Mouse (Mus musculus): ENCODE measurements around the gene Rnd2.

Rnd2 gene

DNA sequence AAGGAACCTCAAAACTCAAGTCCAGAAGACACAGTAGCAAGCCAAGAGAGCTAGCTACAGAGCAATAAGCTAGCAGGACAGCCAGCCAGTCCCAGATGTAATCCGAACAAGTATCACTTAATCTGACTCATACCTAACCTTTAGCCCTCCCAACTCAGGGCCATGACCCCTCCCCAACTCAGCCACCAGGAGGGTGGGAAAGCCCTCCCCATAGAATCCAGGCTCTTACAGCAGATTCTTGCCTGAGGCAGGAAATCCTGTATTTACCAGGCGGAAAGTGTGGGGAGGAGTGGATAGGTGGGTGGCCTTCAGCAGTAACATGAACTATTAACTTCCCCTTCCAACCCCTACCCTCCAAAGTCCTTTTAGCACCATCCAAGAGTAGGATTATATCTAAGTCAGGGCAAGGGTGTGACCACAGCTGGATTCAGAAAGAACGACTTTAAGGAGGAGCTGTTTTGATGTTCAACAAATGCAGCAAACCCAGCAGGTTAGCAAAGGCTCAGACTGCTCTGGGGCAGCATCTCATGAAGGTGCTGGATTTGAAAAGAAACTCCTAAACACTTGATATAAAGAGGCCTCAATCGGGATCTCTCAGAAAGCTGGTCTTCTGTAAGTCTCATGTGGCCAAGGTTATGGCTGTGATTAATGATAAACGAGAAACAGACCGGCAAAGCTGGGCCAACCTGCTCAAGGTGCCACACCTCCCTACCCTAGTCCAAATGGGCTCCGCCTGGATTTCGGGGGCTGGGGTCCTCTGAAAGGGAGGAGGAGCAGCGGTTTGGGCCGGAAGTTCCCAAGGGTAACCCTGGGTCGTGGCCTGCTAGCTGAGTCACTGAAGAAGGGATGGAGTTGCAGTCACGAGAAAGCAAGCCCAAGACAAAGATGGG is at the start of gene Rnd2:
TSS of gene Rnd2 (plus strand) at position 789 of the 890 bp plus-strand sequence.
- ChIA-PET POLR2A (interaction anchor here (0.6 to 24.0 kb wide), 72 partner anchors 9 to 1145 kb away, joined by 3 to 550 read pairs (median 4); partner anchors contain the start of genes Rpl27 (in 4 of the 4), Aarsd1 (in 3 of the 4), Brca1 (in 2 of the 4) and Cntd1 (in 2 of the 4)), CTCF (interaction anchor here (0.5 to 2.8 kb wide), 11 partner anchors 12 to 179 kb away, joined by 3 to 19 read pairs (median 4); partner anchors contain the start of gene Rpl27 (in 3 of the 4))

DNA sequence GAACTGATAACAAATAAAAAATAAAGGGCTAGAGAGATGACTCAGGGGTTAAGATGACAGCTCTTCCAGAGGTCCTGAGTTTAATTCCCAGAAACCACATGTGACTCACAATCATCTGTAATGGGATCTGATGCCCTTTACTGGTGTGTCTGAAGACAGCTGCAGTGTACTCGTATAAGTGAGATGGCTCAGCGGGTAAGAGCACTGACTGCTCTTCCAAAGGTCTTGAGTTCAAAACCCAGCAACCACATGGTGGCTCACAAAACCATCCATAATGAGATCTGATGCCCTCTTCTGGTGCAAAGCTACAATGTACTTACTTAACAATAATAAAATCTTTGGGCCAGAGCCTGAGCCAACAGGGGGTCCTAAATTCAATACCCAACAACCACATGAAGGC is 49.5 kb upstream of the Rnd2 start:
- ChIA-PET POLR2A (interaction anchor here in 3 of 4 experiments (0.7 to 11.9 kb wide), 9 partner anchors 9 to 194 kb away, joined by 3 to 179 read pairs (median 5); partner anchors contain the start of genes Rpl27 (in 3 of the 3), Ptges3l (in 2 of the 3), Rundc1 (in 2 of the 3) and Gm27029 (in 1 of the 3)), CTCF (interaction anchor here (1.1 to 2.7 kb wide), 7 partner anchors 10 to 113 kb away, joined by 3 to 11 read pairs (median 8); partner anchors contain the start of genes Rpl27 (in 2 of the 4), Becn1 (in 1 of the 4), Ptges3l (in 1 of the 4) and Rundc1 (in 1 of the 4))

DNA sequence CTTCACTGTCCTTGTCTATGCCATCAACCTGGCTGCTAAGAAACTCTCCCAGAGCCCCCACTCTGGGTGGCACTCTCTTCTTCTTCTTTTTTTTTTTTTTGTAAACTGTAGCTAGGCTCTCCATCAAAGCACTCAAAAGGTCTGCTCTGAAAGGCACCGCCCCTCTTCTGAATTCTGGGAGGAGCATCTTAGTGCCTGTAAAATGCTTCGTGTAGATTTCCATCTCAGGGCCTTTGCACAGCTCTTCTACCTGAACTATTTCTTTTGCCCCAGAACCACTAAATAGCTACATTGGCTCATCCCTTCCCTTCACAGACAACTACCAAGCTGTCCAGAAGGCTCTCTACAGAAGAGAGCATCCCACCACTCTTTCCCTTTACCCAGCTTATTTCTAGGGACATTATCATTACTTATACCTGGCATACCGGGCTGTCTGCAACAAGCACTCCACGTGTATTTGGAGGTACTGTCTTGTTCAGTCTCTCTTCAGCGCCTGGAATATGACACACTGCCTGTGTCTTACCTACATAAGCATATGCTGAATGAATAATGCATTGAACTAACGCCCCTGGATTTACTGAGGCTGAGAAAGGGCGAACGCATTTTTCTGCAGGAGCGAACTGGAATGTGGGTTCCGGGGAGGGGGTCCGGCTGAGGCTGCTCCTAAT is 48.2 kb upstream of the Rnd2 start:
- ChIA-PET POLR2A (interaction anchor here (0.6 to 11.9 kb wide), 34 partner anchors 8 to 1094 kb away, joined by 3 to 179 read pairs (median 4); partner anchors contain the start of genes Rnd2 (in 3 of the 4), Rpl27 (in 3 of the 4), Nbr1 (in 2 of the 4) and Ptges3l (in 2 of the 4)), CTCF (interaction anchor here (0.6 to 2.7 kb wide), 19 partner anchors 8 to 486 kb away, joined by 3 to 11 read pairs (median 3); partner anchors contain the start of genes Rpl27 (in 3 of the 4), Ptges3l (in 2 of the 4), Rundc1 (in 2 of the 4) and Becn1 (in 1 of the 4))

DNA sequence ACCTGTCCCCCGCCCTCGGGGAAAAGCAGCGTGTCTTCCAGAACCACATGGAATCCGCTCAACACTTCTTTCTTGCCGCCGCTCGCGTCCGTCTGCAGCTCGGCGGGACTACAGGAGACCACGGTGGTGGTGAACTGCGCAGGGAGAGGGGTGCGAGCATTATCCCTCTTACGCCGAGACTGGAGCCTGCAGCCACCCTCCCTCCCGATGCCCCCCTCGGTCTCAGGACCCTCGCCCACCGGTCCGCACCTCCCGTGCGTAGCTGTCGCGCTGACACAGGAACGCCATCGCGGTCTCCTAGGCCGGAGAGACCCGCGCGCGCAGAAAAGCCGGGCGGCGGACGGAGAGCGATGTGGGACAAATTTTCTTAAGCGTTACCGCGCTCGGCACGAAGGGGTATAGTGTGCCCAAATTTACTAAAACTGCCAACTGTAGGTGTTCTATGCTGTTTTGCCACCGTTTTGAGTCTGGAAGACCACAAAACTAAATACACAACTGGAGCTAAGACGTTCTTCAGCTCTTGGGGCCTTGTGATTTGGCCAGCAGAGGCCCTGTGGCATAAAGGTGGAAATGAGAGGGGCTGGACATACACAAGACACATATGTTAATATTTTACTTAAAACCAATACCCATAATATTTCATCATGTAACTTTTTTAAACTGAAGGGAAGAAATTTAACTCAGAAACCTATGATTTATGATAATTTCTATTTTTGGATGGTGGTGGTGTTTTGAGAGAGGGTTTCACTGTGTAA is 47.5 kb upstream of the Rnd2 start, which contains the start of gene Aarsd1:
TSS of gene Aarsd1 (minus strand) at position 515 of the 755 bp plus-strand sequence.
- ChIA-PET POLR2A (interaction anchor here (0.6 to 11.9 kb wide), 28 partner anchors 8 to 225 kb away, joined by 3 to 179 read pairs (median 4); partner anchors contain the start of genes Rnd2 (in 3 of the 4), Rpl27 (in 3 of the 4), Nbr1 (in 2 of the 4) and Ptges3l (in 2 of the 4)), CTCF (interaction anchor here in 3 of 4 experiments (0.8 to 2.7 kb wide), 6 partner anchors 22 to 116 kb away, joined by 3 to 10 read pairs (median 4); partner anchors contain the start of genes Becn1 (in 1 of the 3) and Rpl27 (in 1 of the 3))

DNA sequence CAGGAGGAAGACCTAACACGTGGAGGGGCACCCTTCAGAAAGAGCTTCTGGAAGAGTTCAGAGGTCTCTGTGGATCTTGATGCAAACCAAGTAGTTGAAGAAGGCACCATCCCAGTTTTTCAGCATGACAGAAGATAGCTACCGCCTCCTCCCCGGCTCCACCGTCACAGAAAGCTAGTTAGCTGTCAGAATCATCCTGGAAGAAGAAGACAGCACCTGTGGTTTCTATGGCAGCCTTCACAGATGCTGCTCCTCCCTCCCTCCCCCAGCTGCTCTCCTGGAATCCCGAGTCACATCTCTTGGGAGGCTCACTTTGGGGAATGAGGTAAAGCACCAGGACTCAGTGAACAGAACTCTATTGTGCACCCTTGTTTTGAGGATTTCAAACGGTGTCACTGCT is 45.8 kb upstream of the Rnd2 start:
- POLR2A ChIA-PET, result interaction anchor here (0.6 to 11.9 kb wide), 28 partner anchors 8 to 239 kb away, joined by 3 to 179 read pairs (median 4); partner anchors contain the start of genes Rpl27 (in 4 of the 4), Aoc2 (in 1 of the 4), Cntd1 (in 1 of the 4) and Coa3 (in 1 of the 4)
- CTCF ChIA-PET, result interaction anchor here (0.5 to 2.3 kb wide), 30 partner anchors 9 to 712 kb away, joined by 3 to 21 read pairs (median 5); partner anchors contain the start of genes Rpl27 (in 3 of the 4), Cntnap1 (in 1 of the 4), Plekhh3 (in 1 of the 4) and Tmem106a (in 1 of the 4)

DNA sequence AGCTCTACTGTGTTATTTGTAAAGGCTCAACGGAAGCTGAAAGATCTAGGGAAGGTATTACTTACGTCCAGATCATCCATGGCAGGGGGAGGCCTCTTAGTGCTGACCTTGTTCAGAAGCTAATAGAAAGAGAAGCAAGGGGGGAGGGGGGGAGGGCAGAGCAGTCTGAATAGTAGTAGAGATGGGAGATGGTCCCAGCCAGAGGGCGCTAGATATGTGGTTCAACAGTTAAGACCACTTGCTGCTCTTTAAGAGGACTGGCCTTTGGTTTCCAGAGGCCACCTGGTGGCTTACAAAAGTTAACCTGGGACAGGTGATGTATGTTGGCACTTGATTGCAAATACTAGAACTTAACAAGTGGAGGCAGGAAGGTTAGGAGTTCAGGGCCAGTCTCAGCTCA is 45.2 kb upstream of the Rnd2 start:
- ChIA-PET CTCF (interaction anchor here (0.5 to 2.3 kb wide), 36 partner anchors 9 to 422 kb away, joined by 3 to 21 read pairs (median 4); partner anchors contain the start of genes Rpl27 (in 4 of the 4), Cntnap1 (in 1 of the 4), Plekhh3 (in 1 of the 4) and Tmem106a (in 1 of the 4)), POLR2A (interaction anchor here (0.5 to 11.9 kb wide), 29 partner anchors 9 to 801 kb away, joined by 3 to 179 read pairs (median 3); partner anchors contain the start of genes Rpl27 (in 4 of the 4), Cntd1 (in 1 of the 4), Coa3 (in 1 of the 4) and Nkiras2 (in 1 of the 4))

DNA sequence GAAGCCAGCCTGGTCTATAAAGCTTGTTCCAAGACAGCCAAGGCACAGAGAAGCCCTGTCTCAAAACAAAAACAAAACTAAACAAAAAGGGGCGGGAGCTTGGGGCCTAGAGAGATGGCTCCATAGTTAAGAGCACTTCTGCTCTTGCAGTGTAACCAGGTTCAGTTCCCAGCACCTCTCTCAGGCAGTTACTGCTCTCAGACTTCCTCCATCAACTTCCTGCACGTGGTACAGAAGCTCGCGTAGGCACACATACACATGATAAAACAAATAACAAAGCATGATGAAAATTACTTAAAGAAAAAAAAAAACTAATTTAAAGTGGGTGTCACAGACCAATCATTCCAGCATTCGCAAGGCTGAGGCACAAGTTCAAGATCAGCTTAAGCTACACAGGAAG is 44.7 kb upstream of the Rnd2 start:
- POLR2A ChIA-PET, result interaction anchor here (0.5 to 11.9 kb wide), 24 partner anchors 14 to 801 kb away, joined by 3 to 179 read pairs (median 3); partner anchors contain the start of genes Rpl27 (in 4 of the 4), Cntd1 (in 1 of the 4), Coa3 (in 1 of the 4) and Nkiras2 (in 1 of the 4)
- CTCF ChIA-PET, result interaction anchor here (0.5 to 2.3 kb wide), 22 partner anchors 17 to 422 kb away, joined by 3 to 21 read pairs (median 4); partner anchors contain the start of genes Rpl27 (in 3 of the 4), Cntnap1 (in 1 of the 4), Plekhh3 (in 1 of the 4) and Vat1 (in 1 of the 4)

DNA sequence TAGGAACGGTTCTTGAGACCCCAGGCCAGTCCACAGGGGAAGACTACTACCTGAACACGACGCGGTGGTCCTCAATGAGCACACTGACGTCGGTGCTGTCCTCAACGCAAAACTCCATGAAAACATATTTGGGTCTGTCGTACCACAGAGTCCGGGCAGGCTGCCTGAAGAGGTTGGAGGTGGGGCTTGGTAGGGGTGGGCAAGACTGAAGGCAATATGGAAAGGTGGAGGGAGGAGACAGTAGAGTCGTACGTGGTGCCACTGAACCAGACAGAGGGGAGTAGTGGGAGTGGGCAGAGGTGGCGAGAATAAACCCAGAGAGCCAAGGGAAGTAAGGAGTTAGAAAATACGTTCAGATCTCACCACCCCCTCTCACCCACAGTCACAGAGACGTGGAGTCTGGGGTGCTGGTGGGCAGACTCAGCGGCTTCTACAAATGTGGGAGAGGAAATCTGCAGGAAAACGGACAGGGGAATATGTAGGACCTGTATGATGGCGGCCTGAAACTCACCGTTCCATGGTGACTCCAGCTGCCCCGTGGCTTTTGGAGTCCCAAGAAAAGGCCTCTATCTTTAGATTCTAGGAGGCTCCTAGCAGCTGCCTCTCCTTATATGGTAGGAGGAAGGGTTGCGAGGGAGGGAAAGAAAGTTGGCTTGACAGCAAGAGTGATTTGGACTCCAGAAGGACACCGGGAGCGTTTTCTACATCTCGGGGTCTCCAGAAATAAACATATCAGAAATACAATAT is 40.5 kb upstream of the Rnd2 start, which contains the start of gene Gm27029:
TSS of gene Gm27029 (minus strand) at position 692 of the 747 bp plus-strand sequence.
- CTCF ChIA-PET, result interaction anchor here in 3 of 4 experiments (0.6 to 2.1 kb wide), 9 partner anchors 10 to 809 kb away, joined by 3 to 10 read pairs (median 3); partner anchors contain the start of gene Rpl27 (in 1 of the 3)

DNA sequence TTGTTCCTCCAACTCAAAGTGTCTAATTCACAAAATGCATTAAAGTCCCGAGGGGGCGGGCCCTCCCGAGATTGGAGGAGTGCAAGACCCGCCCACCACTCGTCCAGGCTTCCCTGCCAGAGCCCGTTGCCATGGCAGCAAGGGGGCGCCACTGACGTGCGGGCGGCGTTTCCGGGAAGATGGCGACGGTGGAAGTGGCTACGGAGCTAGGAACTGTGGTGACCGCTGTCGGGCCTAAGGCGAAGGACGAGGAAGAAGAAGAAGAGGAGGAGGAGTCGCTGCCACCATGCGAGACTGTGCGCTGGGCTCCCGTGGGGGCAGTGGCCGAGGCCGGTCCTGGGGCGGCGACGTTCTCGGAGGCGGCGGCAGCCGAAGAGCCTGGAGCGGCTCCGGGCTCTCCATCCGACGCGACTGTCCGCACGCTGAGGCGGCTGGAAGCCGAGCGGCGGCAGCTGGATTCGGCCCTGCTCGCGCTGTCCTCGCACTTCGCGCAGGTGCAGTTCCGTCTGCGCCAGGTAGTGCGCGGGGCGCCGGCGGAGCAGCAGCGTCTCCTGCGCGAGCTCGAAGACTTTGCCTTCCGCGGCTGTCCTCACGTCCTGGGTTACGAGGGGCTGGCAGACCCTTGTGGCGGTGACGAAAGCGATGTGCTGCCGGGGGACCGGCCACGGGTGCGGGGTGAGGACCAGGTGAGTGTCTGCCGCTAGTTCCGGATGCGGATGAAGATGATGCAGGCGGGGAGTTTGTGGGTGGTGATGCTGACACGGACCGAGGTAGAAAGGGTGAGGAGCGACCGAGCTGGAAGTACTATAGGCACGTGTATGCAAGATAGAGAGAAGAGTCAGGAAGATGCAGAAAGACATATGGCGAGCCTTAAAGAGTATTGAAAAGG is 39.6 kb upstream of the Rnd2 start, which contains the start of the genes Rundc1 and Ptges3l:
TSS of gene Rundc1 (plus strand) at position 161 of the 889 bp plus-strand sequence.
TSS of gene Ptges3l (minus strand) at position 409 of the 889 bp plus-strand sequence.
- ChIA-PET POLR2A (interaction anchor here (0.6 to 14.8 kb wide), 37 partner anchors 8 to 897 kb away, joined by 3 to 207 read pairs (median 4); partner anchors contain the start of genes Rpl27 (in 4 of the 4), Aarsd1 (in 2 of the 4), Wnk4 (in 2 of the 4) and Acly (in 1 of the 4)), CTCF (interaction anchor here (0.5 to 1.8 kb wide), 10 partner anchors 9 to 1021 kb away, joined by 3 to 13 read pairs (median 4); partner anchors contain the start of gene Rpl27 (in 3 of the 4))

More for the DNA sequence above, 40.5 kb upstream of the Rnd2 start, which contains the start of gene Gm27029:
- POLR2A ChIA-PET, result interaction anchor here (0.8 to 14.8 kb wide), 31 partner anchors 8 to 304 kb away, joined by 3 to 207 read pairs (median 4); partner anchors contain the start of genes Rpl27 (in 4 of the 4), Wnk4 (in 2 of the 4), Aarsd1 (in 1 of the 4) and Aoc2 (in 1 of the 4)

DNA sequence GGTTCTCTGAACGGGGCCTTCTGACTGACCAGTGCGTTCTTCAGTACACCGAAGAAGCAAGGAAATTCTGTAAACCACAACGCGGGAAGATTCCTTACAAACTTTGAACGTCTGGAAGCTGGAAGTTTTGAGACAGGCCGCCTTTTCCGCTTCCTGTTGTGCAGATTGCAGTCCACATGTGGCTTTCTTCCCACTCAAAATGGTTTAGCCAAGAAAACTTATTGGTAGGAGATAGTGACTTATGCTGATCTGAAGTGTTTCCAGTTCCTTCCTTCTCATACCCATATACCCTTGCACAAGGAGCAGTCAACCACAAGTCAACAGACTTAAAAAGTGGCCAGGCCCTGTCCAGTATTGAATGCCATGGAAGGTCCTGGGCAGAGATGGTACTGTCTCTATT is 38.6 kb upstream of the Rnd2 start:
- CTCF ChIA-PET, result interaction anchor here in 3 of 4 experiments (0.5 to 1.6 kb wide), 3 partner anchors 16 to 1020 kb away, joined by 4 to 13 read pairs (median 5); partner anchors contain the start of gene Rpl27 (in 2 of the 3)
- POLR2A ChIA-PET, result interaction anchor here in 3 of 4 experiments (0.8 to 14.8 kb wide), 9 partner anchors 10 to 166 kb away, joined by 3 to 207 read pairs (median 5); partner anchors contain the start of genes Rpl27 (in 3 of the 3) and Wnk4 (in 1 of the 3)

DNA sequence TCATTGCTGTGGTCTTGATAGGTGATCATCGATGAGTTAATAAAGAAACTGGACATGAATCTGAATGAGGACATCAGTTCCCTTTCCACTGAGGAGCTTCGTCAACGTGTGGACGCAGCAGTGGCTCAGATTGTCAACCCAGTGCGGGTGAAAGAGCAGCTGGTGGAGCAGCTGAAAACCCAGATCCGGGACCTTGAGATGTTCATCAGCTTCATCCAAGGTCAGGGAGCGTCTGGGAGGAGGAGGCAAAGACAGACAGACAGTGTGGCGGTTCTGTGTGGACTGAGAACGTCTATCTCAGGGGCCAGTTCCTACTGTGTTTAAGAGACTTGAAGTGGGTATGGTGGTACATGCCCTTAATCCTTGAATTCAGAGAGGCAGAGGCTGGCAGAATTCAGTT is 33.5 kb upstream of the Rnd2 start:
- POLR2A ChIA-PET, result interaction anchor here in 3 of 4 experiments (0.7 to 14.8 kb wide), 3 partner anchors 11 to 12 kb away, joined by 5 to 207 read pairs (median 5); partner anchors contain the start of gene Rpl27 (in 3 of the 3)

DNA sequence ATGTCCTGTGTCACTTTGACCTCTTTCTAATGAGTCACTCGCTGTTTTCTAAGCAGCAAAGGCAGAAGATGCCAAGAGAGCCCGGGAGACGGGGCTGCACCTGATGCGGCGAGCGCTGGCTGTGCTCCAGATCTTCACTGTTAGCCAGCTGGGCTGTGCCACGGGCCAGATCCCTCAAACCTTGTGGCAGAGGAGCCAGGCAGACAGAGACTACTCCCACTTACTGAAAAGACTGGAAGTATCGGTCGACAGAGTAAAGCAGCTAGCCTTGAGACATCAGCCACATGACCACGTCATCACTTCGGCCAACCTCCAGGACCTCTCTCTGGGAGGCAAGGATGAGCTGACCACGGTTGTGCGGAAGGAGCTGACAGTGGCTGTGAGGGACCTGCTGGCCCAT is 31.4 kb upstream of the Rnd2 start:
- CTCF ChIA-PET, result interaction anchor here in 2 of 4 experiments (0.5 to 2.1 kb wide), 7 partner anchors 9 to 1969 kb away, joined by 3 to 15 read pairs (median 4); partner anchors contain the start of genes Rpl27 (in 2 of the 2), Gm27029 (in 1 of the 2), Ptges3l (in 1 of the 2) and Rundc1 (in 1 of the 2)

More for the DNA sequence above, 33.5 kb upstream of the Rnd2 start:
- CTCF ChIA-PET, result interaction anchor here in 1 of 4 experiments (0.9 to 1.0 kb wide), 2 partner anchors 8 to 11 kb away, joined by 3 to 4 read pairs; partner anchors contain the start of gene Rpl27

DNA sequence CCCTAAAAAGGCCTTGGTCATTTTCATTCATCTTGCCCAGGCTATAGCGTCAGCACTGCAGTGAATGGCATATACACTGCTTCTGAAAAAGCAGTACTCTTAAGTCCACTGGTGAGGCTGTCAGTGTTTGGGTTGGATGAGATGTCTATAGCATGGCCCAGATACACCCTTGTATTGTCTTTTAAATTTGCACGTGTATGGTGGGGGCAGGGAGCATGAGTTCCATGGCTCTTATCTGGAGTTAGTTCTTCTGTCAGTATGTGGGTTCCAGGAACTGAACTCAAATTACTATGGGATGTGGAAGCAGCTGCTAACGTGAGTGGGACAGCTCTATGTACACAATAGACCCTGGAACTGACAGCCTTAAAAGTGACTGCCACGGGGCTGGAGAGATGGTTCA is 29.0 kb upstream of the Rnd2 start:
- POLR2A ChIA-PET, result interaction anchor here (0.7 to 14.8 kb wide), 11 partner anchors 8 to 33 kb away, joined by 3 to 207 read pairs (median 4); partner anchors contain the start of genes Aarsd1 (in 2 of the 4), Ptges3l (in 1 of the 4), Rpl27 (in 1 of the 4) and Rundc1 (in 1 of the 4)
- CTCF ChIA-PET, result no interaction called here

More for the DNA sequence above, 31.4 kb upstream of the Rnd2 start:
- POLR2A ChIA-PET, result interaction anchor here (0.8 to 14.8 kb wide), 16 partner anchors 8 to 425 kb away, joined by 3 to 207 read pairs (median 6); partner anchors contain the start of genes Rpl27 (in 4 of the 4), Aarsd1 (in 2 of the 4), Gm27029 (in 2 of the 4) and Ptges3l (in 2 of the 4)

All from embryonic stem cell, embryonic (primary cell).